Mouse (Mus musculus) gastrocnemius, postnatal 14 days (tissue): ENCODE data around the gene 1110002E22Rik. TPM values are rescaled to one million over a fixed set of nuclear protein-coding genes. Genes with fewer than 3 reads are reported as not detected.

Experiments used
- DNase-seq: peaks from one replicate; pipeline ENCODE4 v3.0.0; 2021; ENCODE audit warnings: mixed read lengths
- intact Hi-C: fragments of 180-260 bp; cut with DNase I; formaldehyde crosslinking; loops from one replicate; pipeline ENCODE4 v1.15.1; 2025; ENCODE audit warnings: low total_unique reads
- total RNA-seq, 2 experiments: library from RNA; stranded (reverse); gene quantifications; 2 replicates each; pipeline ENCODE4 v1.2.3; 2021

1110002E22Rik gene
- total RNA-seq, 2 experiments from 2014 or later = 105 to 170 TPM

DNA sequence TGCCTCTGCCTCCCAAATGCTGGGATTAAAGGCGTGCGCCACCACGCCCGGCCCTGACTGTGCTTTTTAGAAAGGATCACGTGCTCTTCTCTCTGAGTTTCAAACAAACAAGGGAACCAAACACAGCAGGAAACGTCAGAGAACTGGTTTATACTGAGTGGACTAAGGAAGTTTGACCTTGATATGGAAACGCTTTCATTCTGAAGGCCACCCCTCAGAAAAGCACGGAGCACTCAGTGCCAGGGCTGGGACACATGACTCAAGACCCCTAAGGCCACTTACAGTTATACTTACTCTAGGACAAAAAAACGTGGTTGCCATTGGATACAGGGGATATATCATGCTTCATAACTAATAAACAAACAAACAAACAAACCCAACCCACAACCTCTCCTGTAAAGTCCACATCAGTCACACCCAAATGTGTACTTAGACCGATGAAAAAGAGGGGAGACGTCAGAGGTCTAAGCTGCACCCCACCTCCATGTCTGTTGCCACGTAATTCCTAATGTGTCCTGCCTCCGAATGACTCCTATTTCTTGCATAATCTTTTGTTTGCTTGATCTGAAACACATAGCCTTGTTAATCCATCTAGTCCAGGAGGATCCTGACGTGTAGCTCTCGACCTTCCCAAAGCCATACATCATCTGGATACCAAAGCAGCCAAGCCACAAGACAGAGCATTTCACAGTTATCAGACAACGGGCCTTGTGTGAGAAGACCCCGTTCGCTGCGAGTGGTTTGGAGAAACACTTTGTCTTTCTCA lies 31.6 kb downstream of the 1110002E22Rik start:
- intact Hi-C loops = no loop called here
- DNase-seq = no peak

DNA sequence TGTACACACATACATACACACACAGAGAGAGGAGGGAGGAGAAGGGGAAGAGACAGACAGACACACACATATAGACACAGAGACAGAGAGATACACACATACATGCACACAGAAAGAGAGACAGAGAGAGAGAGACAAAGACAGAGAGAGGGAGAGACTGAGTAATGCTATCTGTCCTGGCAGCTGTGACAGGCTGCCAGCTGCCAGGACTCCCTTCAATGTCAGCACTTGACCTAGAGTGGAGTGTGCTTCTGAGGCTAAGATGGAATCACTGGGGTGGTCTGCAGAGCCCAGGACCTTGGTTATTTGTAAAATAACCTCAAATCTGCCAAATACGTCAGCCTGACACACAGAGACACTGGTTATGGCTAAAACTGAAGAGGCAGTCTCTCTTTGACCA lies 32.9 kb downstream of the 1110002E22Rik start:
- intact Hi-C loops = no loop called here
- no peak for DNase-seq

DNA sequence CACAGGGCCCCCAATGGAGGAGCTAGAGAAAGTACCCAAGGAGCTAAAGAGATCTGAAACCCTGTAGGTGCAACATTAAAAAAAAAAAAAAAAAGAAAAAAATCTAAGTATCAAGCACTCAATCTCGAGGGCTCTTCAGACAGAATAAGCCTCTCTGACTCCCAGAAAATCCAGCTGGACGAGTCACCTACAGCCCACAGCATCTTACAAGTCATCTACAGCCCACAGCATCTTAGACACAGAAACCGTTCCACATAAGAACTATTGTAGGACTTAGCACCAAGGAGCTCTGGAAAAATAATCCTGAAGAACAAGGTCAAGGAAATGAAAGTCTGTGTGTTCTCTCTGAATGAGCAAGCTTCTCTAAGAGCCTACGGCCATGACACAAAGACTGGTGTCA lies 37.1 kb downstream of the 1110002E22Rik start:
- intact Hi-C loops = no loop called here
- DNase-seq = no peak

DNA sequence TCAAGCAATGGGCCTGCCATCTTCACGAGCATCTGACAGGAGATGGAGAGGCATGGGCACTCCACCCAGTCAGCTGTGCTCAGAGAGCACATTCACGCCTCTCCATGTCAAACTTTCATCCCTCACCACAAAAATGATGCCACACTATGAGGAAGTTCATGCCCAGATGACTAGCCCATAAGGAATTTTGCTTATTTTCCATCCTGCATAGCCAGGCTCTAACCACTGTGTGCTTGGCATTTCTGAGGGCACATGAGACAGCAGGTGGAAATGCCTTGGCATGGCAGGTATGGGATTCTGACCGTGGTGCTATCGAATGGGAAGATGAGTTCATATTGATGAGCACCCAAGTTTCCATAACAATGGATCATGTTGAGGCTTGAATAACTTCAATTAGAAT lies 38.8 kb downstream of the 1110002E22Rik start:
- intact Hi-C loops = no loop called here
- no peak for DNase-seq

DNA sequence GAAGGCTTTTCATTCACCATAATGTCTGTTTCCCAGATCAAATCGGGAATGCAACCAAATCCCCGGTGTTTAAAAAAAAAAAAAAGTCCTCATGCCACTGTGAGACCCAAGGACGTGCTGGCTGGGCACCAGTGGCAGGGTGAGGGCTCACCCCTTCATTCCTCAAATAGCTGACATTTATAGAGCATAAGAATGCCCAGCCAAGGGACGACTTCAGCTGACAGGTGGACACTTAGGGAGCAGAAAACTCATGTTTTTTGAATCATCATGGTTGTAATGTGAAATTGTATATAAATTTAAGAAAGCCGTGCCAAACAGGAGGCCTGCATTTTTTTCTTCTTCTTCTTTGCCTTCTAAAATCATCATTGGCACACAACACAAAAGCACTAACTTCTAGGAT lies 40.2 kb downstream of the 1110002E22Rik start:
- DNase-seq = no peak
- intact Hi-C loops = no loop called here

DNA sequence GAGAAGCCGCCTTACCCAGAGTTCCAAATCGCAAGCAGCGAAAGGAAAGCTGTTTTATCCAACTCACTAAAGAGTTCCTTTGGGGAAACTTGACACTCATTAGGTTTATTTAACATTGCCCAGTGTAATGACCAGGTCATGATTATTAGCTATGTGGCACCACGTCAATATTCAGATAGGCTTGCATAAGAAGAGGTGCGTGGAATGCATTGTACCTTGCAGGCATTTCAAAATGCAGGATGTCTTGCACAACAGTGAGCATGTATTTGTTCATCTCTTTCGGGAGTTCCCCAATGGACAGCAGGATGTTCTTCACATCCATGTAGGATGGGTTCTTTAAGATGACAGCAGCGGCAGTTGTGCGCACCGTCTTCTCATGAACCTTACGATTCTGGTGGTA lies 42.0 kb downstream of the 1110002E22Rik start:
- intact Hi-C loops = no loop called here
- no peak for DNase-seq

DNA sequence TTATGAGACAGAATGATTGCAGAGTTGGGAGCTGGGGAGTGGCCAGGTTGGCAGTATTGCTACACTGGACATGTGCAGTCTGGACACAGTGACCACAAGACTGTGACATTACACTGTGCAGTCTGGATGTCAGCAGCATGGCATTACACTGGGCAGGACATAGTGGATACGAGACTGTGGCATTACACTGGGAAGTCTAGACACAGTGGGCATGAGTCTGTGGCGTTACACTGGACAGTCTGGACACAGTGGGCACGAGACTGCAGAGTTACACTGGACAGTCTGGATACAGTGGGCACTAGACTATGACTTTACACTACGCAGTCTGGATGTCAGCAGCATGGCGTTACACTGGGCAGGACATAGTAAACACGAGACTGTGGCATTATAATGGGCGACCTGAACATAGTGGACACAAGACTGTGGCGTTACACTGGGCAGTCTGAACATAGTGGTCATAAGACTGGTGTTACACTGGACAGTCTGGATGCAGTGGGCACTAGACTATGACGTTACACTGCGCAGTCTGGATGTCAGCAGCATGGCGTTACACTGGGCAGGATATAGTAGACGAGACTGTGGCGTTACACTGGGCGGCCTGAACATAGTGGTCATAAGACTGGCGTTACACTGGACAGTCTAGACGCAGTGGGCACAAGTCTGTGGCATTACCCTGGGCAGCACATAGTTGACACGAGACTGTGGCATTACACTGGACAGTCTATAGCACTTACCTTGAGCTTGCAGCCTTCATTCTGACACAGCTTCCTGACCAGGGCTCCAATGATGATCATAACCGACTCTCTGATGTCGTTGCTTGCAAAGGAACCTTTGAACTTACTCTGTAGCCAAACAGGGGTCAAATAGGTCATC lies 46.3 kb downstream of the 1110002E22Rik start:
- intact Hi-C loops = no loop called here
- no peak for DNase-seq

DNA sequence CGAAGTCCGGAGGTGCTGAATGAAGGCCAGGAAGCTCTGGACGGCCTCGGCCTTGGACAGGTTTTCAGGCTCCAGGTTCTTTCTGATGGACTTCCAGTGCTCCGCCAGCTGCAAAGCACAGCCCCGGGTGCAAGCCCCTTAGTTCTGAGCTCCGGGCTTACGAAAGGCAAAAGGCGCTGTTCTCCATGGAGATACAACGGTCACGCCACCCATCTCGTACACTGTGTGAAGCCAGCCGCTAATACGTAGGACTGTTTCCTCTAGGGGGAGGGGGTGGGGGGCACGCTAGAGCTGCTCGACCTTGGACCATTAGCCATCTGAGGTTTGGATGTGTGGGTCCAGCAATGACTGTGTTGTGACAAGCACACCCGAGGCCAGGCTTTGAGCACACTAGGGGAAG lies 49.3 kb downstream of the 1110002E22Rik start:
- no peak for DNase-seq
- intact Hi-C loops = no loop called here

DNA sequence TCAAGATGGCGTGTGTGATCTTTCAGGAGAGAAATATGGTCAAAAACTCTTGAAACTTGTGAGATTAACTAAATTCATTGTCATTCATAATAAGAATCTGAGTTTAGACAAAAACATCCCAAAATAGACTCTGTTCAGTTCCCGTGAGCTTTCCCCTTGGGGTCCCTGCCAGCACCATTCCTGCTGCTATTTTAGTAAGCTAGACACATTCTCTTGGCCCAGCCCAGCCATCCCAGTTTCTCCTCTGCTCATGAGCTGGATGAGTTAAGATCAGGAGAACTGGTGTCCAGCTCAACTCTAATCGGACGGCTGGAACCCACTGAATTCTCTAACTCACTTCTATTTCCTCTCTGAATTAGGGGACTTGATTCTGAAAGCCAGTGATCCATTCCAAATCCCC lies 52.0 kb downstream of the 1110002E22Rik start:
- intact Hi-C loops = no loop called here
- DNase-seq = peak; percentile 59

DNA sequence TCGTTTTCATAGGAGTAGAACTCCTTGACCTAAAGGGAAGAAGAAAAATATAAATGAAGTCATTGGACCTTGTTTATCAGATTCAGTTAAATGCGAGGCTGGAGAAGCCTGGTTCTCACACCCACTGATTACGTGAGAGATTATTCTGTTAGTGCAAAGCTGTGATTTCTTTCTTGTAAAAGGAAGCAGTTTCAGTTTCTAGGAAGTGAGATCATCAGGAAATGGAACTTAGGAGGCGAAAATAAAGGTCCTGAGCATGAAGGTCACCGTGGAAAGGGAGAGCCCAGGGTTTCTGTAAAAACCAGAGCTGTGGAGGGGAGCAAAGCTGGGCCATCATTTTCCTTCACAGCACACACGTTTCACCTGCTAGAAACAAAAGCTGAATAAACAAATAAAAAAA lies 53.5 kb downstream of the 1110002E22Rik start:
- intact Hi-C loops = no loop called here
- no peak for DNase-seq

DNA sequence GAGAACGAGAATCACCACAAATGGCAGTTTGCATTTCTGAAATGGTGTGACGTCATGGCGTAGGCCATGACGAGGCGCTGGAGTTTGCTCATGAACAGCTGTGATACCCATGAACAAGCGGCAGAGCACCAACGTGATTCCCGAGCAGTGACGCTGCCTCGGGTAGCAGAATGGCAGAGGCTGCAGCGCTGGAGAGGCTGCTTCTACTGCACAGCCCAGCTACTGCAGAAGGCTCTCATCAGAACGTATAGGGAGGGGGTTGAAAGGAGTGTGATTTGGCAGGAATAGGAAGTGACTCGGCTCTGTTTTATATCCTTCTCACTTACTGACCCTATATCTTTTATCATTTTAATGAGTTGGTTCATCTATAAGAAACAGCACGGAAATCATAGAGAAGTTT lies 54.0 kb downstream of the 1110002E22Rik start:
- intact Hi-C loops = no loop called here
- no peak for DNase-seq

DNA sequence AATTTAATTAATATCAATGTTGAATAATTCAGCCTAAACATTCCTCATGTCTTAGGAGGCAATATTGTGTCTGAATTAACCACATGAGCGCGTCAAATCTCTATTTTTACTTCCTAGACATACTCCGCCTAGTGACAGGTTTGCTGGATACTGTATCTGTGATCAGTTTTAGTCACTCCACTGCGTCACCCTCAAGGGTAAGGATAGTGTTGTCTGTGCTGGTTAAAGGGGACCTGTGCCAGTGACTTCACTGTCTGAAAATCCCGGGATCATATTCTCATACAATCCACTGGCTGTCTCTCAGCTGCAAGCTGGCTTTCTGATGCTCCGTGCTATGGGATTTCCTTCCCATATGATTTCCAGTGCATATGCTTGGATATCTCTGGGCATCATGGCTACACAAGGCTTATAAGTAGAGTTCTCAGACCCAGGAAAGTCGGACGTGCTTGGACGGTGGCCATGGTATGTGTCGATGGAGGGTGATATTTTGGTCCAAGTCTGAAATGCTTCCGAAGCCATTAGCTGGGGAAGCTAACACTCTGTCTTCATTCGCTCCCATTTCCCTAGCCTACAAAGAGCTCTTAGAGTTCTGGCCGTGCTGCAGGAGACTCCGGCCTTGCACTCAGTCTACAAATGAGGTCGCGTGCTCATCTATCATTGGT lies 54.7 kb downstream of the 1110002E22Rik start:
- no peak for DNase-seq
- intact Hi-C loops = no loop called here

DNA sequence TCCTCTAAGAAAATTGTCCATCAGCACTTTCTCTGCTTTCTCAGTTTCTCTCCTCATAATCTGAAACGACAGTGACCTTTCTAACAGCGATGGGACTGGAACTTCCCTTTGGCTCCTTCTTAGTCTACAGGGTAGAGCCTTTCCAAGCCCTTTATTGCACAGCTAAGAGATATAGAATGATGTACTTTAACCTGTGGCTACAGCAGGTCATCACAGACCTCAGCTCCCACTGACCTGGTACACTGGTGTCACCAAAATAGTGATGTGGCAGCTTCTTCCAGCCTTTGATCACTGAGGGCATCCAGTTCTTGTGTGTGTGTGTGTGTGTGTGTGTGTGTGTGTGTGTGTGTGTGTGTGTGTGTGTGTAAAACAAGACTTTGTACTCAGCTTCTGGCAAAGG lies 56.6 kb downstream of the 1110002E22Rik start:
- intact Hi-C loops = no loop called here
- no peak for DNase-seq

DNA sequence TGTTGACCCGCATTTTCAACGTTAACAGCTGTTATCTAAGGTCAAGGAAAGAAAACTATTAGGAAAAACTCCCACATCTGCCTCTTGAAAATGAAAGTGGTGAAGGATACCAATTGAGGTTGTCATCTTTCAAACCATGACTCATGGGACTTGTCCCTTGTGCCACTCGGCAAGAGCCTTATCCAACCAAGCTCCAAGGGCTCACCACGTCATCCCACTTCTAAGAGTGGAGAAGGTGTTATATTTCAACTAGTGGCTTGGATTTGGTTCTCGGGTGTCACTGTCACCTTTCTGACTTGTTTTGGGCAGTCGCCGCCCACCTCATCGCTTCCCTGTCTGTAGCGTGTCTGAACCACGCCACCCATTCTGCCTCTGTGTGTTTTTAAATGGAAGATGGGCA lies 59.0 kb downstream of the 1110002E22Rik start:
- intact Hi-C loops = no loop called here
- no peak for DNase-seq

DNA sequence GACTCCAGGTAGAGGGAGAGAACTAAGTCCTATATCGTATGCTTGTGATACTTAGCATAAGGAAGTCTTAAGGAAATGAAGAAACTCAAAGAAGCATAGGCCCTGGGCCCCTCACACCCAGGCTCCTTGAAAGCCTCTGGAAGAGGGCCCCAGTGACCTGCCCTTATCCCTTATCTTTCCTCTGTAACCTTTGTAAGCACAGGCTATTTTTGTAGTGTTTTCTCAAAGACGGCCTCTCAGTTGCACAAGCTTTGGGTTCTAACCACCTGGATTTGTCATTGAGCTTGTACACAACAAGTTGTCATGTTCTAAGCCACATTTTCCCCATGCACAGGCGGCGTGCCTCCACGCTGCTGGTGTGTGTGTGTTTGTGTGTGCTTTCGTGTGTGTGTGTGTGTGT lies 64.3 kb downstream of the 1110002E22Rik start:
- DNase-seq = no peak
- intact Hi-C loops = no loop called here

DNA sequence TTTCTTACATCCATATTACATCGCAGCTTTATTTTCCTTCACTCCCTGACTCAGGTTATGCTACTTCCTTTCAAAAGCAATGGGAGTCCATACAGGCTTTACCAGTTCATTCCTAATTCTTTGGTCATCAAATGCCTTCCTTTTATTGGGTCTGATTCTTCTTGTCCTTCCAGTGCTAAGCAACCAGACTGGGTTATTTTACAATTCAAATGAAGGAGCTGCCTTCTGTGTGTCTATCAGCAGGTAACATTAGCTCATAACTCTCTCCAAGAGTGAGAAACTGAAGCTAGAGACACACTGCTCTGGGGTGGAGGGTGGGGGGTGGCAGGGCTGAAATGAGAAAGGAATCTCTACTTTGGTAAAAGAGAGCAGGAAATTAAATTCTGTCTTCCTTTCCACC lies 65.8 kb downstream of the 1110002E22Rik start:
- no peak for DNase-seq
- intact Hi-C loops = loop anchor here (10.0 kb wide), 1 partner anchor 46 kb away; no protein-coding TSS in a partner anchor
